Mouse (Mus musculus) olfactory bulb, adult 2 months (tissue): ENCODE measurements around the gene Kcnj12. TPM values are rescaled to one million over a fixed set of nuclear protein-coding genes. Genes with fewer than 3 reads are reported as not detected.

Experiments used
- H3K27ac ChIP-seq: fragments of 200-500 bp; 2 replicates; pipeline ENCODE4 v1.5.1; 2012; ENCODE audit warnings: low read depth, low read length; ENCODE audit not compliant: insufficient read depth
- H3K4me1 ChIP-seq: fragments of 200-500 bp; 2 replicates; pipeline ENCODE4 v1.6.1; 2012; ENCODE audit warnings: low read length; ENCODE audit not compliant: control insufficient read depth, insufficient read depth
- H3K4me3 ChIP-seq: fragments of 200-500 bp; 2 replicates; pipeline ENCODE4 v1.5.1; 2012; ENCODE audit warnings: mild to moderate bottlenecking, low read depth, low read length, moderate library complexity; ENCODE audit not compliant: insufficient read depth
- CTCF ChIP-seq: fragments of 200-500 bp; IDR thresholded peaks from 2 replicates; pipeline ENCODE4 v1.5.1; 2012; ENCODE audit warnings: low read depth, mild to moderate bottlenecking, low read length, moderate library complexity; ENCODE audit not compliant: insufficient read depth
- POLR2A ChIP-seq: fragments of 200-500 bp; IDR thresholded peaks from 2 replicates; pipeline ENCODE4 v1.6.1; 2012; ENCODE audit warnings: mild to moderate bottlenecking, low read depth, low read length, moderate library complexity; ENCODE audit not compliant: insufficient read depth
- WGBS: fragments of 180-500 bp; shearing (Covaris S2); methylation state at CpG from one replicate; pipeline ENCODE4 v1.1.7; 2018; 5-methylcytosine and 5-hydroxymethylcytosine counted together
- polyA plus RNA-seq: library from polyadenylated mRNA; stranded (reverse); fragments of >200 nt; gene quantifications from 2 replicates; pipeline ENCODE4 v1.2.4, GENCODE M21; 2012; ENCODE audit warnings: low replicate concordance; ENCODE audit not compliant: missing spikeins, insufficient read depth, insufficient read length

The Kcnj12 gene
- polyA plus RNA-seq, 1 experiment = not detected

- no peak overlapping the region for H3K4me3 ChIP-seq
- WGBS = 93% methylated on average over 4 of the region's 4 CpGs
- TF ChIP-seq POLR2A (no peak), CTCF (no peak)
- H3K4me1 ChIP-seq = no peaks in the 10 kb centered on the region
- no peak overlapping the region for H3K27ac ChIP-seq
These were observed 89.1 kb downstream of the Kcnj12 start for GRCm38 (mm10) chr11:61111472-61111871.

DNA sequence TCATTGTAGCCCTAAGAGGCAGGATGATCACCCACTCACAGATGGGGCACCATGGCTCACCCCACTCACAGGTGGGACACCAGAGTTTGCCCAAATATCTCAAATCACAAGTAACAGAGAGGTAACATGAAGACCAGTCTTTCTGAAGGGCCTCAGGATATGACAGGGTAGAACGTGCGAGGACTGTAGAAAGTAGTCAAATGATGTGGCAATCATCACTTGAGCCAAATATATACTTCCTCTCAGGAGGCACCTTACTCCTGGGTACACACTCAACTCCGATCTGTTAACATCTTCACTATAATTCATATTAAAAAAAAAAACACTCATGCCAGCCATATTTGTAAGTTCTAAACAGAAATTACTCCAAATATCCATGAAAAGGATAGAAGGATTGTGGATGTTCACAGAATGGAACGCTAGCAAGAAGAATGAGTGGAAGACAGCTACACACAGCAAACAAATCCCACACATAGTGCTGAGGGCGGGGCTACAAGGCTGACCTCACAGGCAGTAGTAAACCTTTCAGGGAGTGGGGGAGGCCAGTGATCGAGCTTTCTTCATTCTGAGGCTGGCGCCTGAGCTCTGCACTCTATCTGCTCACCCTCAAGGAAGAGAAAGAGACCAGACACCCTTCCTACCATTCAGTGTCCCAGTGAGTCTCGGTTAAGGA lies 90.1 kb downstream of the Kcnj12 start:
- 90% methylated on average over 8 of the region's 8 CpGs for WGBS
- no peak overlapping the region for H3K27ac ChIP-seq
- no peaks in the 10 kb centered on the region for H3K4me1 ChIP-seq
- no peak overlapping the region for H3K4me3 ChIP-seq
- no peak for TF ChIP-seq CTCF
- TF ChIP-seq POLR2A = no peak

- H3K27ac ChIP-seq = no peak overlapping the region
- no peak overlapping the region for H3K4me3 ChIP-seq
- TF ChIP-seq CTCF (no peak), POLR2A (no peak)
- WGBS = 63% methylated on average over 8 of the region's 8 CpGs
- H3K4me1 ChIP-seq = peaks cover 4% of the 10 kb centered on the region; the same call in 1 of the 2 replicates
These were observed 93.9 kb downstream of the Kcnj12 start for GRCm38 (mm10) chr11:61116226-61116625.

- Histone ChIP-seq H3K4me1 (peaks cover 4% of the 10 kb centered on the region; the same call in 1 of the 2 replicates), H3K27ac (no peak overlapping the region), H3K4me3 (no peak overlapping the region)
- WGBS = 46% methylated on average over 3 of the region's 3 CpGs
- TF ChIP-seq CTCF (no peak), POLR2A (no peak)
These were observed 97.7 kb downstream of the Kcnj12 start for GRCm38 (mm10) chr11:61119996-61120583.

Other genes with a start within 250 kb of the Kcnj12 start
- gene Top3a, start 245.2 kb upstream of the Kcnj12 start, polyA plus RNA-seq = not detected in 2 replicates
- gene Smcr8, start 245.0 kb upstream of the Kcnj12 start, polyA plus RNA-seq = not detected in 2 replicates
- gene Shmt1, start 210.8 kb upstream of the Kcnj12 start, polyA plus RNA-seq = not detected in 2 replicates
- not detected in 2 replicates for gene Dhrs7b, start 191.9 kb upstream of the Kcnj12 start, polyA plus RNA-seq
- not detected in 2 replicates for gene Tmem11, start 143.3 kb upstream of the Kcnj12 start, polyA plus RNA-seq
- gene Natd1, start 107.8 kb upstream of the Kcnj12 start, polyA plus RNA-seq = not detected in 2 replicates
- gene Map2k3, start 90.5 kb upstream of the Kcnj12 start, polyA plus RNA-seq = not detected in 2 replicates
- gene Tnfrsf13b, start 104.2 kb downstream of the Kcnj12 start, polyA plus RNA-seq = not detected in 2 replicates
- not detected in 2 replicates for gene Usp22, start 152.5 kb downstream of the Kcnj12 start, polyA plus RNA-seq
- gene Aldh3a1, start 185.0 kb downstream of the Kcnj12 start, polyA plus RNA-seq = not detected in 2 replicates
- gene Aldh3a2, start 244.9 kb downstream of the Kcnj12 start, polyA plus RNA-seq = not detected in 2 replicates